Mouse (Mus musculus): ENCODE measurements around the gene Adarb2.

- TF ChIP-seq CTCF (IDR thresholded peaks at IDR 0.05; ENCODE audit: borderline replicate concordance, insufficient read depth, low read depth, low read length) (no peak), POLR2A (IDR thresholded peaks at IDR 0.05; ENCODE audit: borderline replicate concordance, insufficient read depth, low read length) (no peak)
These were observed 441.3 kb downstream of the Adarb2 start for GRCm38 (mm10) chr13:8643920-8644319.
